Comparison of ENCODE assay signal across 8 mouse cellular contexts in genomic region chr15:89088607-89089247, GRCm38 (mm10). TPM values are rescaled to one million over a fixed set of nuclear protein-coding genes. Genes with fewer than 3 reads are reported as not detected.
A peak's percentile ranks its signal among the peaks of the same experiment; 100 is the strongest.
DNase-seq lines count a peak whose midpoint lies in the region; ATAC-seq lines count a peak whose summit lies in the region.

Gene Selenoo, plus strand, starts transcription at chr15:89089084.

- H3K36me3 ChIP-seq in megakaryocyte, embryonic 14.5 days (replicated peaks; ENCODE audit: low read length): peaks cover 66% of the 10 kb centered on the region

- peaks cover 55% of the 10 kb centered on the region for H3K4me1 ChIP-seq in megakaryocyte, embryonic 14.5 days

- ATAC-seq in common myeloid progenitor, adult 5-6 weeks (replicated peaks; ENCODE audit: low read depth, poor library complexity, severe bottlenecking): peak; percentile 95

- peak within 1 kb of the TSS; percentile 96 for H3K4me3 ChIP-seq in megakaryocyte, embryonic 14.5 days (replicated peaks)

- H3K9me3 ChIP-seq in megakaryocyte, embryonic 14.5 days: no peaks in the 10 kb centered on the region

- peak; percentile 79 for DNase-seq in ZHBTc4 (ENCODE audit: low read depth, low spot score)
- DNase-seq in gastrocnemius, adult 8-10 months (ENCODE audit: low spot score in 2 of 2): peak; percentile 81 to 86
- peak; percentile 61 for DNase-seq in hindlimb bud, embryonic 11.5 days (ENCODE audit: extremely low spot score, low read depth, low spot score)
- peak; percentile 74 to 86 for DNase-seq in left cerebral cortex, adult 8-10 months (ENCODE audit: low spot score in 2 of 2)
- DNase-seq in right cerebral cortex, postnatal 10 days (ENCODE audit: low spot score in 2 of 2): peak; percentile 95
- peak; percentile 88 for DNase-seq in urinary bladder, postnatal 25 days (ENCODE audit: low spot score)

- no peaks in the 10 kb centered on the region for H3K27me3 ChIP-seq in megakaryocyte, embryonic 14.5 days (replicated peaks)

RNA-seq across cellular contexts. Expression of gene Selenoo, which starts in this region (rescaled TPM):
- 11.2 and 14.2 TPM in 2 replicates for total RNA-seq in common myeloid progenitor, adult 5-6 weeks (2017)
- total RNA-seq in gastrocnemius, adult 8-10 months (2022): 10 to 100 TPM; 12.2 to 16.6 (median 12.8) TPM
- 10 to 100 TPM; 22.7 to 27.6 (median 24.7) TPM for total RNA-seq in left cerebral cortex, adult 8-10 months (2022)
- 3.7 and 8.9 TPM in 2 replicates for polyA plus RNA-seq in megakaryocyte, embryonic 14.5 days (2012; ENCODE audit: insufficient read depth, low replicate concordance)

Comparison
In these comparisons a context has a peak if more than half of its experiments do, and no peak if none do; other contexts are left out.
1. Peak in every context shown above with its lines: DNase-seq, ATAC-seq and H3K4me3 ChIP-seq.